Mouse (Mus musculus) layer of hippocampus, adult 11-12 months (tissue): ENCODE measurements at regions not wholly inside any gene's neighbourhood (a gene's known extent, or its start where the extent isn't known, plus 50 kb on each side); places are given as distances from the start of the nearest gene placed in this dataset.

Source experiments
- DNase-seq: peaks from one replicate; pipeline ENCODE4 v3.0.0; 2022; ENCODE audit warnings: low spot score

GRCm38 (mm10) chr2:178542032-178542431, 111.7 kb downstream of the Cdh26 start:
- peak; percentile 46 for DNase-seq

DNA sequence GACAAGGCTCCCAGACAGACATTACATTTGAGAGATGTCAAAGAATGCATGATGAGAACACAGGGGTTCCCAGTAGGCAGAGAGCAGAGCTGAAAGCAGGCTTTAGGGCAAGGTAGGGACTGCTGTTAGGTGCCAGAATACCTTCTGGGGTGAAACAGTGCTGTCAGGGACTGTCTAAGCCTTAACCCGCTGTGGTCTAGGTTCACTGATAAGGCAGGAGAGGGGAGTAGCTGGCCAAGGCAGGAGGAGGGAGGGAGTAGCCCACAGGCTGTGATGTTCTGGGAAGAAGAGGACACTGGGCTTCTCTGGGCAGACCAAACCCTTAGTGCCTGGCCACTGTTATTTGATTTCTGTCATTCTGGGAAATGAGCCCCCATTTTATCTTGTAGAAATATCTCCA, 114.1 kb downstream of the Cdh26 start:
- DNase-seq: no peak

DNA sequence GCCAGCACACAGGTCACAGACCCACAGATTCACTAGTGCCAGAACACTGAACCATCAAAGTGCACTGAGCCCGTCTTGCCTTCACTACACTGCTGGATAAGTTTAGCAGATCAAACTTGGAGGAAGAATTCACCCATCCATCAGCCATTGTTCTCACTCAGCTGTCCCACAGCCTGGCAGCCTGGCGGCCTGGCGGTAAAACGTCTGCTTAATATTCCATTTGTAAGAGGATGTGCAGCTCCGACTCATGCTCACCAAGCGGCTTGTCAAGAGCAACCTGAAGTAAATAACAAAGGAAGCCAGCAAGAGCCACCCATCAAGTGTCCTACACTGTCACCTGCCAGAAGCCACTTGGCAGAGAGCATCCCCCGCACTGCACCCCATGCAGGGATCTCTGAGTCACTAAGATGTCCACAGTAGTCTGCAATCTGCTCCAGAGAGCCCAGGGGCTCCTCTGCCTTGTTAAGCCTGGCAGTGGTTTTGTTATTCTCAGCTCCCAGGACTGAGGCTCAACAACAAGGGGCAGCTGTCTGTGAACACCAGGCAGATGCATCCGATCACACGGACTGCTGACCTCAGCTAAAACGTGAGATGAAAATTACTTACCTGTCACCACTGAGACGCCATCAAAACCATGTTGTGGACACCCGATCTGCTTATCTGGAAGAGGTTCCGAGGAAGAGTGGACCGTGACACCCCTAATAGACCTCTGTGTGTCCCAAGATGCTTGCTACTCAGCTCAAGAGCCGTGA, 115.4 kb downstream of the Cdh26 start:
- no peak for DNase-seq

DNA sequence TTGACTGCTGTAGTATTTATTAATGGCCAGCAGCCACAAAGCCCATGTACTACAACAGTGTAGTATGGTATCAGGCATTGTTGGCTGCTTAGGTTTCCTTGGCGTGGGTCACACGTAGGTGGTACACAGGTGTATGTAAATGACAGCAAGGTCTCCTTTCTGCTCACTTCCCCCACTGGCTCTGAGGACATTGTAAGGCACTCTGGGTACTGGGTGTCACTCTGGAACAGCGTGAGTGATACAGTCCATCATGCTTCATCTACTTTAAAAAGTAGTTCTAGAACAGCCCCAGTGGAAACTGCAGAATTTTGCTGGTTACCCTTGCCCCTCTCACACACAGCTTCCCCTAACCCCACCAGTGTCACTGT, 116.0 kb downstream of the Cdh26 start:
- no peak for DNase-seq

DNA sequence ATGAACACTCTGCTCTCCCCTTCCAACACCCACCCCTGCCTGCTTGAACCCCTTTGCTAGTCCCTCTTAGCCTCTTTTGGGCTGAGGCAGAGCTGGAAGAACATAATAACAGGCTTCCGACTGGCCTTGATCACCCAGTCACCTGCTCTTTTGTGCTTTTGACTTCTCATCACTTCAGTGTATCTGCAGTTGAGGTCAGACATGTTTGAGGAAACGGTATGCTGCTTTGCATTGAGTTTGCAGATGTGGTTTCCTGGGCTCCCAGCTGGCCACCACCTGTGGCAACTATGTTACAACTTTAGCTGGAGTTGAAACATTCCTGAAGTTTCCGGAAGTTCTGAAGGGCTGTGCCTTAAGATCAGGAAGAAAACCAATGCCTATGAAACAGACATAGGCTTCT, 116.6 kb downstream of the Cdh26 start:
- DNase-seq: no peak

- no peak for DNase-seq
Measured at GRCm38 (mm10) chr2:178548937-178549336, 118.6 kb downstream of the Cdh26 start.

DNA sequence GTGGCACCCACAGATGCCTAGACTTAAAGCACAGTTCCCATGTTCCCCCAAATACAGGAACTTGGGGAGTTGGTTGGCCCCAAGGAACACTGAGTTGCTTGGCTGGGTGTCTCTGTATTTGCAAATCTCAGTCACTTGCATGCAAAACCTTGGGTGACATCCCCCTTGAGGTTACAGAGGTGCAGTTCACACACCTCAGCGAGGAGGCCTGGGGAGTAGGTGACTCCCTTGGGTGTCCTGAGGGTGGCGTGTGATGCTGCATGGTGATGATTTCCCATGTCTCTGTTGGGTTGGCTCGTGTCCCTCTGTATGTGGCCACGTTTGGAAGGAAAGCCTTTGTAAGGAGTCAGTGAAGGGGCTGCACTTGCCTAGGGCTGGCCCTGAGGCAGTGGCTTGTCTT, 123.4 kb downstream of the Cdh26 start:
- DNase-seq: no peak

DNA sequence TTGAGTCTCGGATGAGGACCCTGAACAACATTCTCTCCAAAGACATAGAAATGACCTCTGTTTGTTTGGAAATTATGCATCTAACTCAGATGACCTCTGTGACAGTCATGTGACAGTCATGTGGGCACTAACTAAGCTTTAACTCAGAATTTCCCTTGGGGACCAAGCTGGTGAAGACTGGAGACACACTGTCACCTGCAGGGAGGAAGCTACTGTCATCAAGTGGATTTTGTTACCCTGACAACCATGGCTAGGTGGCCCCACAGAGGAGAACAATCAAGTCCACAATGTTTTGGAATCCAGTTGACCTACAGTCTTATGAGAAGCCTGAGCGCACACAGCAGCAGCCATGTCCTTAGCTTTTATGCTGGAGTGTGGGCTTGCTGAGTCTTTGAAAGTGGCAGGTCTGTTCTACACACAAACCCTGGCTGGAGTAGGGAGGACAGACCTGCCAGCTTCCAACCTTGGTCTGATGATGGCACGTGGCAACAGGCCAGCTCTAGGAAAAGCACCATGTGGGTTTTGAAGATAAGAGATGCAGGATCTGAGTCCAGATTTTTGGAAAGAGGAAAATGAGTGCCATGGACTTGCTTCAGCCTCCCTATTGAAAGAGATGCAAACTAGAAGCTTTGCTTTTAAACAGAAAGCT, 125.5 kb downstream of the Cdh26 start:
- no peak for DNase-seq

GRCm38 (mm10) chr2:178557934-178558333, 127.6 kb downstream of the Cdh26 start:
- DNase-seq: no peak

- no peak for DNase-seq
Measured at GRCm38 (mm10) chr2:178563287-178563686, 133.0 kb downstream of the Cdh26 start.

GRCm38 (mm10) chr2:178565368-178565818, 135.1 kb downstream of the Cdh26 start:
- DNase-seq: peak; percentile 40

- DNase-seq: no peak
Measured at GRCm38 (mm10) chr2:178567493-178567892, 137.2 kb downstream of the Cdh26 start.

DNA sequence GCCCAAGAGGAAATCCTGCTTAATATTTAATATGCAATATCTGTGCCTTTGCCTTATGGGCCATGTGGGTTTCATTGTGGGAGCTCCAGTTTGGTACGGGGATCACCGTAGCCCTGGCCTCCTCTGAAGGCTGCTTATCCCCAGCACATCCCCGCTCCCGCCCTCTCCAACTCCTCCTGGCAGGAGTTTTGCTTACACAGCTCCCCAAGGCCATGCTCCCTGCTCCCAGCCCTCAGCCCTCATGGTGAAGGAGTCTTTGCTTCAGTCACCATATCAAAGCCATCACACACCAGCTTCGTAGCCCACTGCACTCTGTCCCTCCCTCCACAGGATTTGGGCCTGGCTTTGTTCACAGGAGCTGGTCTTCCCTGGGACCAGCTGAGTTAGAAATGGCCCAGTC, 142.0 kb downstream of the Cdh26 start:
- no peak for DNase-seq

DNA sequence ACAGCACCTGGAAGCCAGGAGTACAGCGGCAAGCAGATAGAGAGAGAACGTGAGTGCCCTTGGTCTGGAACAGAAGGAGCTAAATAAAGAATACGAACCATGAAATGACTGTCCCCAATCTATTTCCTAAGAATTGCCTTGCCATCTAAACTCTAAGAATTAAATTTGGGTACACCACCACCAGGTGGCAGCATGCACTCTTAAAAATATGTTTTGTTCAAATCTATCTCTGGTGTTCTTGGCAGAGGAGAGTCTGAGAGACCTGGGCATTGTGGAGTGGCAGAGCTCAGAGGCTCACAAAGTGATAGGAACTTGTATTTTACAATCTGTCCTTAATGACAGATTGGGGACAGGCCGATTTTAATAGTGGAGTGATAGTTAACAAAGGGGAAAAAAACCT, 144.5 kb downstream of the Cdh26 start:
- peak; percentile 89 for DNase-seq

GRCm38 (mm10) chr2:178575403-178575802, 145.1 kb downstream of the Cdh26 start:
- no peak for DNase-seq

GRCm38 (mm10) chr2:178576067-178576466, 145.7 kb downstream of the Cdh26 start:
- DNase-seq: no peak

DNA sequence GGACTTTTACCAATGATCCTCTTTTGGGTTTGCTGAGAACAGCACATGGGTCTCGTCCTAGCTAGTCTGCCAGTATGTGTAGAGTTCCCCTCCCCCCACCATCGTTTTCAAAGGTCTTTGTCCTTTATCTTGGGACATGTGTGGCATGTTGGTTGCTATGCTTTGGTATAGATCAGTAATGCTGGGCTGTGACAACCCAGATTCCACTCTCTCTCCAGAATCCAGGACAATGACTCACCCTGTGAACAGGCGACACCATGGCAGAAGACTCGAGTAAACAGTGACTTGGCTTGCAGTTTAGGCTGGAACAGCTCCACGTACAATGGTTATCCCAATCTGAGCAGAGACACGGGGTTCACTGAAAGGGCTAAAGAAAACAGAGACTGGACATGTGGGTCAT, 149.2 kb downstream of the Cdh26 start:
- no peak for DNase-seq

DNA sequence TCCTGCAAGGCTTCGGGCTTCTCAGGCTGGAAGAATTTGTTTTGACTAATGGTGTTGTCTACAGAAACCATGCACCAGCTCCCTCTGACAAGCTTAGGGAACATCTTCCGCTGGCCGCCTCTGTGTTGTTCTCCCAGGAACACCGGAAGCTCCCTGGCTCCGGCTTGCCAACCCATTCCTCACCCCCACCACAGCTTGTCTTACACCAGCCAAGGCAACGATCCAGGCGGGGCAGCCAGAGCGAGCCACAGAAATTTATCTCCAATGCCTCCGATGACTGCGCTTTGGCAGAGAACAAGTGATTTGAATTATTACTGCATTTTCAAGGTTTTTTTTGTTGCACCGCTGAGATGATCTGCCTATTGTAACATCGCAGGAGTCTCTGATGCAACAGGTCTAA, 151.0 kb downstream of the Cdh26 start:
- DNase-seq: no peak

- DNase-seq: no peak
Measured at GRCm38 (mm10) chr2:178584970-178585566, 154.7 kb downstream of the Cdh26 start.

DNA sequence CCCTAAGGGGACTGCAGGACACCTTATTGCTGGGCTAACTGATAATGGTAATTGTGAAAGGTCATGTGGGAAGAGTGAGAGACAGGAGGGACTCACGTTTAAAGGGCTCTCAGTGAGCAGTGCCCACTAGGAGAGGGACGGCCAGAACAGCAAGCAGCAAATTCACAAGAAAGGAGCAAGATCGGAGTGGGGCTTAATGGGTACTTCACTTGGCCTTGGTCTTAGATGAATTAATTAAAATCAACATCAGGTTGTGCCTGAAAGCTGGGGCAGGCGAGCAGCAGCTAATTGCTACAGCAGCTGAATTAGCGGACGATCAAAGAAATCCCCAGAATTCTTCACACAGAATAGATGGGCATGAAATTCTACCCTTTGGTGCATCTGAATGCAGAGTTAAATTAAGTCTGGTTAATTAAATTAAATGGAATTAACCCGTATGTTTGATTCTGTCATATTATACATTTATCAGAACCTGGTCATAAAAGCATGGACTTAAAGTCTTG, 156.9 kb downstream of the Cdh26 start:
- DNase-seq: no peak

DNA sequence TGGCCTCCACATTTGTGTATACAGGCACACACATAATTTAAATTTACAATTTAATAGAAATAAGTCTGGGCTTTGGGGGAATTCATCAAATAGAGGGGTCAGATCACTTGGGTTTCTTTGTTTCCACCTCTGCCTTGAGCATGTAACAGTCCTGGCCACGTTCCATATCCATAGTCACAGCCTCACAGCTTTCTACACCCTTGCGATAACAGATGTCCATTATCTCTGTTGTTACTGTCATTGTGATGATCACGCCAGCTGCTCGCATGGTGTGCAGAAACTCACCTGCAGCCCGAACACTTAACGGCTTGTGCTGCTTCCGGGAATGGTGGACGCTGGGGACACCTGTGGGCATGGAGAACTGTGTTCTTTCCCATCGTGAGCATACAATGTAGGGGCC, 163.4 kb downstream of the Cdh26 start:
- no peak for DNase-seq

DNA sequence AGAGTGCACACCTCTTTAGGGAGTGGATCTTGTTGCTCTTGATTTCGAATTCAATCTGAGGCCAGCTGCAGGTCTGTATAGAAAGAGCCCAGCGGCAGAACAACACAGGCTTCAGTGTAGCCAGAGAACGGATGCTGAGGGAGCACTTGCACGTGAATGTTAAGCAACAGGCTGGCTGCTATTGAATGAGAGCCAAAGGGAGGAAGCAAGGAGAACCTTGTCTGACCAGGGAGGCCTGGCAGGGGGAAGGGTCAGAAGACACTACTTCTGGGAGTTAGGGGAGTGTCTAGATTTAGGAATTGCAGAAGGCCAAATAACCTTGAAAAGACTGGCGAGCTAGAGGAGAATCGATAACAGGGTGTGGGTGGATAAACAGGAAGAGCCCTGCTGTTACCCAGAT, 163.8 kb downstream of the Cdh26 start:
- DNase-seq: no peak
